Mouse (Mus musculus): ENCODE results near the gene Ppp1cb.
"Not testable (repeated sequence)": the region's sequence is repeated elsewhere in the genome, so short reads cannot be mapped to it uniquely, and the experiment has no call there.

The Ppp1cb gene

GRCm38 (mm10) chr5:32458408-32459143, at the start of gene Ppp1cb:
Ppp1cb (plus strand) TSS chr5:32458843.
- in situ Hi-C loops (cut with MboI; ENCODE audit: unreplicated experiment in 2 of 2), result loop anchor here (5.0 kb wide), 1 partner anchor 46 kb away; no protein-coding TSS in a partner anchor

- in situ Hi-C loops (cut with MboI; ENCODE audit: unreplicated experiment in 2 of 2), result loop anchor here (5.0 to 10.0 kb wide), 4 partner anchors 32 to 65 kb away; partner anchors contain the start of gene Ppp1cb (in 2 of the 2)
Observed at GRCm38 (mm10) chr5:32409747-32410146, 48.9 kb upstream of the Ppp1cb start.

GRCm38 (mm10) chr5:32410954-32411688, 47.5 kb upstream of the Ppp1cb start:
- in situ Hi-C loops (cut with MboI; ENCODE audit: unreplicated experiment in 2 of 2), result loop anchor here (5.0 kb wide), 2 partner anchors 34 to 46 kb away; partner anchors contain the start of gene Ppp1cb (in 2 of the 2)

GRCm38 (mm10) chr5:32412186-32412950, 46.3 kb upstream of the Ppp1cb start:
- in situ Hi-C loops (cut with MboI; ENCODE audit: unreplicated experiment in 2 of 2), result loop anchor here (5.0 kb wide), 2 partner anchors 35 to 45 kb away; partner anchors contain the start of gene Ppp1cb (in 2 of the 2)

- in situ Hi-C loops (cut with MboI; ENCODE audit: unreplicated experiment in 2 of 2), result loop anchor here (5.0 kb wide), 2 partner anchors 36 to 44 kb away; partner anchors contain the start of gene Ppp1cb (in 2 of the 2)
Observed at GRCm38 (mm10) chr5:32413083-32413482, 45.6 kb upstream of the Ppp1cb start.

- in situ Hi-C loops (cut with MboI; ENCODE audit: unreplicated experiment in 2 of 2), result loop anchor here (5.0 kb wide), 2 partner anchors 36 to 44 kb away; partner anchors contain the start of gene Ppp1cb (in 2 of the 2)
Observed at GRCm38 (mm10) chr5:32413569-32413968, 45.1 kb upstream of the Ppp1cb start.

- in situ Hi-C loops (cut with MboI; ENCODE audit: unreplicated experiment in 2 of 2), result loop anchor here (5.0 kb wide), 2 partner anchors 37 to 43 kb away; partner anchors contain the start of gene Ppp1cb (in 2 of the 2)
Observed at GRCm38 (mm10) chr5:32414461-32414985, 44.1 kb upstream of the Ppp1cb start.

- in situ Hi-C loops (cut with MboI; ENCODE audit: unreplicated experiment in 2 of 2), result no loop called here
Observed at GRCm38 (mm10) chr5:32415554-32415953, 43.1 kb upstream of the Ppp1cb start.

GRCm38 (mm10) chr5:32416881-32417280, 41.8 kb upstream of the Ppp1cb start:
- in situ Hi-C loops (cut with MboI; ENCODE audit: unreplicated experiment in 2 of 2), result no loop called here

GRCm38 (mm10) chr5:32422081-32422589, 36.5 kb upstream of the Ppp1cb start:
- in situ Hi-C loops (cut with MboI; ENCODE audit: unreplicated experiment in 2 of 2), result no loop called here

GRCm38 (mm10) chr5:32423339-32424046, 35.1 kb upstream of the Ppp1cb start:
- in situ Hi-C loops (cut with MboI; ENCODE audit: unreplicated experiment in 2 of 2), result no loop called here

GRCm38 (mm10) chr5:32424464-32424863, 34.2 kb upstream of the Ppp1cb start:
- in situ Hi-C loops (cut with MboI; ENCODE audit: unreplicated experiment in 2 of 2), result no loop called here

- in situ Hi-C loops (cut with MboI; ENCODE audit: unreplicated experiment in 2 of 2), result no loop called here
Observed at GRCm38 (mm10) chr5:32425485-32426171, 33.0 kb upstream of the Ppp1cb start.

GRCm38 (mm10) chr5:32430399-32430798, 28.2 kb upstream of the Ppp1cb start:
- in situ Hi-C loops (cut with MboI; ENCODE audit: unreplicated experiment in 2 of 2), result no loop called here

GRCm38 (mm10) chr5:32434346-32434745, 24.3 kb upstream of the Ppp1cb start:
- in situ Hi-C loops (cut with MboI; ENCODE audit: unreplicated experiment in 2 of 2), result not testable (repeated sequence)

GRCm38 (mm10) chr5:32435612-32436011, 23.0 kb upstream of the Ppp1cb start:
- in situ Hi-C loops (cut with MboI; ENCODE audit: unreplicated experiment in 2 of 2), result no loop called here

- in situ Hi-C loops (cut with MboI; ENCODE audit: unreplicated experiment in 2 of 2), result no loop called here
Observed at GRCm38 (mm10) chr5:32437901-32438563, 20.6 kb upstream of the Ppp1cb start.

- in situ Hi-C loops (cut with MboI; ENCODE audit: unreplicated experiment in 2 of 2), result no loop called here
Observed at GRCm38 (mm10) chr5:32438564-32438922, 20.1 kb upstream of the Ppp1cb start.

Data from v-Abl transformed pro-B cells (cell line).